Mouse (Mus musculus) heart, embryonic 12.5 days (tissue): ENCODE data around the gene Myoc. TPM values are rescaled to one million over a fixed set of nuclear protein-coding genes. Genes with fewer than 3 reads are reported as not detected.

Experiments used
- ATAC-seq: fragments of 200-750 bp; cut with Nextera tagmentation; 2 replicates; pipeline ENCODE4 v1.8.0; 2017; ENCODE audit warnings: moderate TSS enrichment, moderate library complexity; ENCODE audit not compliant: insufficient number of reproducible peaks, low FRiP score
- H3K27ac ChIP-seq: fragments of 300-500 bp; sonication (generic); 2 replicates; pipeline ENCODE4 v1.5.1; 2016; ENCODE audit warnings: mild to moderate bottlenecking, moderate library complexity; ENCODE audit not compliant: poor library complexity, severe bottlenecking
- H3K27me3 ChIP-seq: fragments of 300-500 bp; sonication (generic); replicated peaks from 2 replicates; pipeline ENCODE4 v1.6.1; 2016; ENCODE audit warnings: mild to moderate bottlenecking, moderate library complexity
- H3K36me3 ChIP-seq: fragments of 300-500 bp; sonication (generic); 2 replicates; pipeline ENCODE4 v1.6.1; 2016; ENCODE audit warnings: mild to moderate bottlenecking, moderate library complexity
- H3K4me1 ChIP-seq: fragments of 300-500 bp; sonication (generic); replicated peaks from 2 replicates; pipeline ENCODE4 v1.6.1; 2016; ENCODE audit warnings: mild to moderate bottlenecking
- H3K4me2 ChIP-seq: fragments of 300-500 bp; sonication (generic); 2 replicates; pipeline ENCODE4 v1.6.1; 2016; ENCODE audit warnings: mild to moderate bottlenecking, moderate library complexity
- H3K4me3 ChIP-seq: fragments of 300-500 bp; sonication (generic); 2 replicates; pipeline ENCODE4 v1.5.1; 2016; ENCODE audit warnings: mild to moderate bottlenecking
- H3K9ac ChIP-seq: fragments of 300-500 bp; sonication (generic); 2 replicates; pipeline ENCODE4 v1.6.1; 2016; ENCODE audit warnings: mild to moderate bottlenecking, moderate library complexity
- H3K9me3 ChIP-seq: fragments of 300-500 bp; sonication (generic); replicated peaks from 2 replicates; pipeline ENCODE4 v1.6.1; 2016; ENCODE audit warnings: mild to moderate bottlenecking, moderate library complexity
- WGBS: fragments of 180-500 bp; shearing (Covaris S2); methylation state at CpG from one replicate; pipeline ENCODE4 v1.1.7; 2016; 5-methylcytosine and 5-hydroxymethylcytosine counted together
- microRNA-seq: library from miRNA; unstranded; fragments of <30 nt; microRNA quantifications from one replicate; pipeline ENCODE4, GENCODE M21; 2017
- polyA plus RNA-seq: library from polyadenylated mRNA; unstranded; fragments of >200 nt; fragmentation: Nextera tagmentation; extraction: Ambion mirVana; gene quantifications from 2 replicates; pipeline ENCODE4 v1.2.1, GENCODE M21; 2016

Myoc gene
- polyA plus RNA-seq, 1 experiment from 2014 or later = not detected

GRCm38 (mm10) chr1:162658119-162658518, 19.2 kb downstream of the Myoc start, which contains the start of gene Myocos:
Gene Myocos (minus strand): TSS chr1:162658219.
- Histone ChIP-seq H3K4me2 (no peak within 1 kb of the TSS), H3K27ac (no peak within 1 kb of the TSS), H3K27me3 (no peaks in the 10 kb centered on the region), H3K9me3 (no peaks in the 10 kb centered on the region), H3K4me1 (no peaks in the 10 kb centered on the region), H3K36me3 (no peaks in the 10 kb centered on the region), H3K9ac (no peak within 1 kb of the TSS), H3K4me3 (no peak within 1 kb of the TSS)
- ATAC-seq = no peak
- 86% methylated on average over 7 of the region's 7 CpGs for WGBS

GRCm38 (mm10) chr1:162660276-162660860, 21.4 kb downstream of the Myoc start:
- H3K4me3 ChIP-seq = no peak overlapping the region
- H3K9me3 ChIP-seq = no peaks in the 10 kb centered on the region
- WGBS = 64% methylated on average over 11 of the region's 11 CpGs
- H3K36me3 ChIP-seq = no peaks in the 10 kb centered on the region
- H3K4me2 ChIP-seq = no peak overlapping the region
- H3K4me1 ChIP-seq = no peaks in the 10 kb centered on the region
- ATAC-seq = no peak
- H3K27me3 ChIP-seq = no peaks in the 10 kb centered on the region
- H3K27ac ChIP-seq = no peak overlapping the region
- no peak overlapping the region for H3K9ac ChIP-seq

GRCm38 (mm10) chr1:162664826-162665475, 26.0 kb downstream of the Myoc start:
- H3K27me3 ChIP-seq = no peaks in the 10 kb centered on the region
- H3K4me3 ChIP-seq = peak overlapping the region; percentile 45
- 0 out of 2 replicates have a peak, but pooled peaks cover 4% of the 10 kb centered on the region for H3K4me1 ChIP-seq
- peak overlapping the region; percentile 58 for H3K9ac ChIP-seq
- WGBS = 13% methylated on average over 10 of the region's 10 CpGs
- no peak overlapping the region for H3K27ac ChIP-seq
- peaks cover 12% of the 10 kb centered on the region; the same call in 1 of the 2 replicates for H3K36me3 ChIP-seq
- no peaks in the 10 kb centered on the region for H3K9me3 ChIP-seq
- peak; percentile 92 for ATAC-seq
- peak overlapping the region; percentile 74 for H3K4me2 ChIP-seq

- 0 out of 2 replicates have a peak, but pooled peaks cover 4% of the 10 kb centered on the region for H3K4me1 ChIP-seq
- no peaks in the 10 kb centered on the region for H3K27me3 ChIP-seq
- H3K36me3 ChIP-seq = peaks cover 16% of the 10 kb centered on the region
- H3K9me3 ChIP-seq = no peaks in the 10 kb centered on the region
- H3K4me3 ChIP-seq = peak overlapping the region; percentile 45
- ATAC-seq = peak; percentile 73
- 4% methylated on average over 11 of the region's 11 CpGs for WGBS
- peak overlapping the region; percentile 58 for H3K9ac ChIP-seq
- H3K4me2 ChIP-seq = peak overlapping the region; percentile 74
- H3K27ac ChIP-seq = no peak overlapping the region
Measured at GRCm38 (mm10) chr1:162665486-162666174, 26.7 kb downstream of the Myoc start.

GRCm38 (mm10) chr1:162693721-162694120, 54.8 kb downstream of the Myoc start:
- H3K4me1 ChIP-seq = no peaks in the 10 kb centered on the region
- no peak for ATAC-seq
- H3K9me3 ChIP-seq = no peaks in the 10 kb centered on the region
- H3K27ac ChIP-seq = no peak overlapping the region
- 91% methylated on average over 2 of the region's 2 CpGs for WGBS
- H3K27me3 ChIP-seq = no peaks in the 10 kb centered on the region
- peaks cover 70% of the 10 kb centered on the region for H3K36me3 ChIP-seq
- no peak overlapping the region for H3K9ac ChIP-seq
- H3K4me2 ChIP-seq = no peak overlapping the region
- H3K4me3 ChIP-seq = no peak overlapping the region

- Histone ChIP-seq H3K9me3 (no peaks in the 10 kb centered on the region), H3K27ac (no peak overlapping the region), H3K36me3 (peaks cover 68% of the 10 kb centered on the region), H3K27me3 (no peaks in the 10 kb centered on the region), H3K4me3 (no peak overlapping the region), H3K4me2 (no peak overlapping the region), H3K4me1 (no peaks in the 10 kb centered on the region), H3K9ac (no peak overlapping the region)
- no peak for ATAC-seq
- WGBS = 93% methylated on average over 6 of the region's 6 CpGs
Measured at GRCm38 (mm10) chr1:162697866-162698265, 58.9 kb downstream of the Myoc start.

Small RNA genes within 50 kb of the gene (microRNA-seq; reads per million reads assigned to microRNA genes)
- not detected for gene Gm27616

Other genes starting within 250 kb of the Myoc start
- gene Dnm3, start 161.1 kb upstream of the Myoc start, polyA plus RNA-seq = 0.95 and 1.1 TPM in 2 replicates
- gene Mettl13, start 90.6 kb upstream of the Myoc start, polyA plus RNA-seq = 13.9 and 15.1 TPM in 2 replicates
- gene Vamp4, start 68.6 kb upstream of the Myoc start, polyA plus RNA-seq = 36.3 and 37.8 TPM in 2 replicates
- gene Myocos, start 19.1 kb downstream of the Myoc start, polyA plus RNA-seq = not detected in 2 replicates
- gene Prrc2c, start 101.4 kb downstream of the Myoc start, polyA plus RNA-seq = 90.9 and 96.7 TPM in 2 replicates
- gene Fmo4, start 174.8 kb downstream of the Myoc start, polyA plus RNA-seq = not detected in 2 replicates
- gene Fmo1, start 227.5 kb downstream of the Myoc start, polyA plus RNA-seq = 2.2 and 2.8 TPM in 2 replicates